In the genomic region with DNA sequence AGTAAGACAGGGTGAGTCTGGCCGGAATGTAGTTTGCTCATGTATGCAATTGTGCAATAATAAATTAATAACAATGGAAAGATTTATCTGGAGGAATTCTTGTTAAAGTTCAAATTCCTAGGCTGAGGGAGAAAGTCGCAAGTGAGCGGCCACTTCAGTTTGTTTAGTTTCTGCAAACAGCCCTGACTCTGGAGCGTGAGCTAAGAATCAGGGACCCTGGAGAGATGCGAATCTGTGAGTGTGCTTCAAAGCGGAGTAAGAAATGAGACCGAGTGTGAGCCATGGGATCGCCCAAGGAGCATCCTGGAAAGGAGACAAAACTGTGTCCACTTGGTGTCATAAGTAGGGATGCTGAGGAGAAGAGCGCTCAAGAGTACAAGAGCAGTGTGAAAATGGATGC, we compare ENCODE assay signal across 18 mouse cellular contexts.
"Had no signal": no experiment of that assay in that cellular context is flagged by ENCODE, and none has a peak within 500 bp of the region (broad histone marks: within the 10 kb centered on the region; RNA-seq: fewer than 3 reads in every experiment).

No protein-coding gene starts in this region.

- H3K36me3 ChIP-seq: liver, embryonic 12.5 days; midbrain, embryonic 10.5 days; midbrain, embryonic 13.5 days; midbrain, embryonic 15.5 days; neural tube, embryonic 13.5 days; neural tube, embryonic 15.5 days had no signal

- H3K4me1 ChIP-seq: liver, embryonic 12.5 days; midbrain, embryonic 10.5 days; midbrain, embryonic 13.5 days; midbrain, embryonic 15.5 days; neural tube, embryonic 13.5 days; neural tube, embryonic 15.5 days had no signal

- H3K4me2 ChIP-seq: liver, embryonic 12.5 days; midbrain, embryonic 13.5 days; midbrain, embryonic 15.5 days; neural tube, embryonic 13.5 days; neural tube, embryonic 15.5 days had no signal

- H3K9me3 ChIP-seq: liver, embryonic 12.5 days; midbrain, embryonic 10.5 days; midbrain, embryonic 13.5 days; midbrain, embryonic 15.5 days; neural tube, embryonic 13.5 days; neural tube, embryonic 15.5 days had no signal

- H3K9ac ChIP-seq: liver, embryonic 12.5 days; liver, embryonic 14.5 days; midbrain, embryonic 13.5 days; midbrain, embryonic 15.5 days; neural tube, embryonic 13.5 days; neural tube, embryonic 15.5 days had no signal

- ATAC-seq: liver, embryonic 12.5 days; midbrain, embryonic 13.5 days; midbrain, embryonic 15.5 days had no signal

- H3K4me3 ChIP-seq: liver, embryonic 12.5 days; midbrain, embryonic 10.5 days; midbrain, embryonic 13.5 days; midbrain, embryonic 15.5 days; myocyte; neural tube, embryonic 13.5 days; neural tube, embryonic 15.5 days had no signal

- DNase-seq: lung, postnatal 10 days; lung, postnatal 36 days; retina, postnatal 1 day; right cerebral cortex, adult 18-20 months; right cerebral cortex, postnatal 25 days; right cerebral cortex, postnatal 4 days; spleen, adult 18-20 months; thymus, adult 18-20 months; thymus, postnatal 14 days; thymus, postnatal 36 days had no signal

- H3K27ac ChIP-seq: liver, embryonic 12.5 days; liver, embryonic 14.5 days; midbrain, embryonic 10.5 days; midbrain, embryonic 13.5 days; midbrain, embryonic 15.5 days; neural tube, embryonic 13.5 days; neural tube, embryonic 15.5 days had no signal

- H3K27me3 ChIP-seq: liver, embryonic 12.5 days; midbrain, embryonic 13.5 days; midbrain, embryonic 15.5 days; neural tube, embryonic 13.5 days; neural tube, embryonic 15.5 days had no signal
